Mouse (Mus musculus) cerebellum, adult 2 months (tissue): Measurements from ENCODE around the gene Mlc1.

Experiments used
- CTCF ChIP-seq: fragments of 200-500 bp; IDR thresholded peaks from 2 replicates; pipeline ENCODE4 v1.5.1; 2011; ENCODE audit warnings: low read depth, mild to moderate bottlenecking, control low read depth, low read length, moderate library complexity, borderline replicate concordance; ENCODE audit not compliant: insufficient read depth
- POLR2A ChIP-seq: fragments of 200-500 bp; IDR thresholded peaks from 2 replicates; pipeline ENCODE4 v1.6.1; 2011; ENCODE audit warnings: low read length, control low read depth, borderline replicate concordance; ENCODE audit not compliant: insufficient read depth

- no peak for TF ChIP-seq CTCF
- TF ChIP-seq POLR2A, result no peak
Measured at GRCm38 (mm10) chr15:89001245-89001644, 22.4 kb upstream of the Mlc1 start.
